Mouse (Mus musculus): ENCODE measurements around the gene Fndc5. TPM values are rescaled to one million over a fixed set of nuclear protein-coding genes. Genes with fewer than 3 reads are reported as not detected.

Gene Fndc5
- polyA plus RNA-seq, 1 experiment from 2014 or later: 7.0 TPM

GRCm38 (mm10) chr4:129161581-129162255 is 24.9 kb downstream of the Fndc5 start:
- Histone ChIP-seq H3K9me3 (no peaks in the 10 kb centered on the region), H3K9ac (no peak overlapping the region), H3K4me3 (no peak overlapping the region), H3K36me3 (replicated peaks) (peaks cover 7% of the 10 kb centered on the region; the same call in 1 of the 2 replicates), H3K27ac (no peak overlapping the region), H3K27me3 (replicated peaks) (no peaks in the 10 kb centered on the region), H3K4me2 (no peak overlapping the region), H3K4me1 (no peaks in the 10 kb centered on the region)
- ATAC-seq (replicated peaks): no peak
- WGBS: 79% methylated on average over 4 of the region's 4 CpGs

GRCm38 (mm10) chr4:129172529-129172928 is 35.7 kb downstream of the Fndc5 start:
- no peak for ATAC-seq (replicated peaks)
- Histone ChIP-seq H3K9ac (no peak overlapping the region), H3K36me3 (replicated peaks) (peaks cover 25% of the 10 kb centered on the region), H3K4me2 (no peak overlapping the region), H3K9me3 (no peaks in the 10 kb centered on the region), H3K4me3 (no peak overlapping the region), H3K27me3 (replicated peaks) (no peaks in the 10 kb centered on the region), H3K4me1 (no peaks in the 10 kb centered on the region), H3K27ac (no peak overlapping the region)
- 72% methylated on average over 1 of the region's 1 CpGs for WGBS

GRCm38 (mm10) chr4:129179560-129179959 is 42.8 kb downstream of the Fndc5 start:
- Histone ChIP-seq H3K27me3 (replicated peaks) (no peaks in the 10 kb centered on the region), H3K36me3 (replicated peaks) (peaks cover 17% of the 10 kb centered on the region), H3K4me1 (no peaks in the 10 kb centered on the region), H3K27ac (no peak overlapping the region), H3K9me3 (no peaks in the 10 kb centered on the region), H3K4me3 (no peak overlapping the region), H3K9ac (no peak overlapping the region), H3K4me2 (no peak overlapping the region)
- no peak for ATAC-seq (replicated peaks)
- WGBS: 33% methylated on average over 1 of the region's 1 CpGs

GRCm38 (mm10) chr4:129188041-129188659 is 51.4 kb downstream of the Fndc5 start:
- Histone ChIP-seq H3K27ac (peak overlapping the region; percentile 90), H3K4me3 (peak overlapping the region; percentile 92), H3K27me3 (replicated peaks) (no peaks in the 10 kb centered on the region), H3K4me2 (peak overlapping the region; percentile 76), H3K4me1 (peaks cover 26% of the 10 kb centered on the region), H3K9me3 (no peaks in the 10 kb centered on the region), H3K36me3 (replicated peaks) (no peaks in the 10 kb centered on the region), H3K9ac (peak overlapping the region; percentile 81)
- 45% methylated on average over 5 of the region's 5 CpGs for WGBS
- ATAC-seq (replicated peaks): no peak

- H3K27ac ChIP-seq: peak overlapping the region; percentile 90
- H3K4me2 ChIP-seq: peak overlapping the region; percentile 76
- H3K27me3 ChIP-seq (replicated peaks): no peaks in the 10 kb centered on the region
- peaks cover 26% of the 10 kb centered on the region for H3K4me1 ChIP-seq
- H3K4me3 ChIP-seq: peak overlapping the region; percentile 92
- no peaks in the 10 kb centered on the region for H3K9me3 ChIP-seq
- H3K36me3 ChIP-seq (replicated peaks): no peaks in the 10 kb centered on the region
- H3K9ac ChIP-seq: peak overlapping the region; percentile 81
- ATAC-seq (replicated peaks): peak; percentile 50
- 2% methylated on average over 51 of the region's 74 CpGs for WGBS
These were observed 52.2 kb downstream of the Fndc5 start for GRCm38 (mm10) chr4:129188803-129189541.

- Histone ChIP-seq H3K4me3 (peak within 1 kb of the TSS; percentile 92), H3K4me2 (peak within 1 kb of the TSS; percentile 76), H3K9me3 (no peaks in the 10 kb centered on the region), H3K36me3 (replicated peaks) (no peaks in the 10 kb centered on the region), H3K27ac (peak within 1 kb of the TSS; percentile 90), H3K9ac (peak within 1 kb of the TSS; percentile 89), H3K27me3 (replicated peaks) (no peaks in the 10 kb centered on the region), H3K4me1 (peaks cover 26% of the 10 kb centered on the region)
- peak; percentile 90 for ATAC-seq (replicated peaks)
- under 1% methylated on average over 54 of the region's 58 CpGs for WGBS
These were observed 53.0 kb downstream of the Fndc5 start, which contains the start of the genes S100pbp and Yars for GRCm38 (mm10) chr4:129189542-129190519. Gene S100pbp, minus strand, starts transcription at chr4:129189727. Gene Yars, plus strand, starts transcription at chr4:129189760.

- no peak for ATAC-seq (replicated peaks)
- peak overlapping the region; percentile 76 for H3K4me2 ChIP-seq
- peak overlapping the region; percentile 89 for H3K9ac ChIP-seq
- peak overlapping the region; percentile 90 for H3K27ac ChIP-seq
- H3K36me3 ChIP-seq (replicated peaks): no peaks in the 10 kb centered on the region
- H3K4me1 ChIP-seq: peaks cover 26% of the 10 kb centered on the region
- 2% methylated on average over 12 of the region's 12 CpGs for WGBS
- H3K27me3 ChIP-seq (replicated peaks): no peaks in the 10 kb centered on the region
- no peaks in the 10 kb centered on the region for H3K9me3 ChIP-seq
- peak overlapping the region; percentile 92 for H3K4me3 ChIP-seq
These were observed 53.7 kb downstream of the Fndc5 start for GRCm38 (mm10) chr4:129190538-129190937.

- no peak overlapping the region for H3K4me2 ChIP-seq
- no peak overlapping the region for H3K9ac ChIP-seq
- peaks cover 26% of the 10 kb centered on the region for H3K4me1 ChIP-seq
- WGBS: 79% methylated on average over 5 of the region's 5 CpGs
- H3K27me3 ChIP-seq (replicated peaks): no peaks in the 10 kb centered on the region
- H3K27ac ChIP-seq: no peak overlapping the region
- no peaks in the 10 kb centered on the region for H3K36me3 ChIP-seq (replicated peaks)
- no peaks in the 10 kb centered on the region for H3K9me3 ChIP-seq
- no peak for ATAC-seq (replicated peaks)
- H3K4me3 ChIP-seq: no peak overlapping the region; the same call in 1 of the 2 replicates
These were observed 54.9 kb downstream of the Fndc5 start for GRCm38 (mm10) chr4:129191691-129192090.

Other genes starting within 250 kb of the Fndc5 start
- gene Azin2, start 174.6 kb upstream of the Fndc5 start, polyA plus RNA-seq (2015; fragmentation: Nextera tagmentation; extraction: Ambion mirVana): 19.1 and 23.2 TPM in 2 replicates
- gene Ak2, start 145.0 kb upstream of the Fndc5 start, polyA plus RNA-seq (2015; fragmentation: Nextera tagmentation; extraction: Ambion mirVana): 82.4 and 83.2 TPM in 2 replicates
- gene Rnf19b, start 78.7 kb upstream of the Fndc5 start, polyA plus RNA-seq (2015; fragmentation: Nextera tagmentation; extraction: Ambion mirVana): 34.6 and 35.4 TPM in 2 replicates
- not detected in 2 replicates for gene Tmem54, start 31.5 kb upstream of the Fndc5 start, polyA plus RNA-seq (2015; fragmentation: Nextera tagmentation; extraction: Ambion mirVana)
- 76.7 and 78.1 TPM in 2 replicates for gene Hpca, start 15.0 kb upstream of the Fndc5 start, polyA plus RNA-seq (2015; fragmentation: Nextera tagmentation; extraction: Ambion mirVana)
- gene S100pbp, start 52.7 kb downstream of the Fndc5 start, polyA plus RNA-seq (2015; fragmentation: Nextera tagmentation; extraction: Ambion mirVana): 21.8 and 24.4 TPM in 2 replicates
- gene Yars, start 52.8 kb downstream of the Fndc5 start, polyA plus RNA-seq (2015; fragmentation: Nextera tagmentation; extraction: Ambion mirVana): 114 and 116 TPM in 2 replicates
- gene C77080, start 124.4 kb downstream of the Fndc5 start, polyA plus RNA-seq (2015; fragmentation: Nextera tagmentation; extraction: Ambion mirVana): 9.4 and 9.7 TPM in 2 replicates
- 0.50 and 0.86 TPM in 2 replicates for gene Sync, start 150.6 kb downstream of the Fndc5 start, polyA plus RNA-seq (2015; fragmentation: Nextera tagmentation; extraction: Ambion mirVana)
- 260 and 271 TPM in 2 replicates for gene Rbbp4, start 198.4 kb downstream of the Fndc5 start, polyA plus RNA-seq (2015; fragmentation: Nextera tagmentation; extraction: Ambion mirVana)
- 19.9 and 21.1 TPM in 2 replicates for gene Zbtb8os, start 198.7 kb downstream of the Fndc5 start, polyA plus RNA-seq (2015; fragmentation: Nextera tagmentation; extraction: Ambion mirVana)
- gene Zbtb8a, start 241.1 kb downstream of the Fndc5 start, polyA plus RNA-seq (2015; fragmentation: Nextera tagmentation; extraction: Ambion mirVana): 20.4 and 21.5 TPM in 2 replicates